Mouse (Mus musculus) T-helper 1 cell (primary cell): ENCODE data around the gene Ndufab1.
"Not testable (repeated sequence)": the region's sequence is repeated elsewhere in the genome, so short reads cannot be mapped to it uniquely, and the experiment has no call there.

Experiments
- in situ Hi-C: fragments of 300-600 bp; cut with MboI, MseI; formaldehyde crosslinking; loops from one replicate; pipeline ENCODE4 v1.15.1; 2025; ENCODE audit warnings: high pct_unique_total_duplicates

Gene Ndufab1

GRCm38 (mm10) chr7:122101747-122102244, at the start of gene Ndufab1:
TSS of gene Ndufab1 (minus strand) at chr7:122101886.
- in situ Hi-C loops = no loop called here

GRCm38 (mm10) chr7:122140991-122141390, 39.3 kb upstream of the Ndufab1 start:
- in situ Hi-C loops = no loop called here

- in situ Hi-C loops = no loop called here
Measured at GRCm38 (mm10) chr7:122138190-122138589, 36.5 kb upstream of the Ndufab1 start.

- in situ Hi-C loops = no loop called here
Measured at GRCm38 (mm10) chr7:122137071-122137470, 35.4 kb upstream of the Ndufab1 start.

- in situ Hi-C loops = no loop called here
Measured at GRCm38 (mm10) chr7:122135070-122135469, 33.4 kb upstream of the Ndufab1 start.

- in situ Hi-C loops = no loop called here
Measured at GRCm38 (mm10) chr7:122133338-122133625, 31.6 kb upstream of the Ndufab1 start.

- in situ Hi-C loops = no loop called here
Measured at GRCm38 (mm10) chr7:122132497-122133337, 31.0 kb upstream of the Ndufab1 start, which contains the start of the genes Palb2 and Dctn5. TSS of gene Palb2 (minus strand) at chr7:122132985. TSS of gene Dctn5 (plus strand) at chr7:122133041.

- in situ Hi-C loops = no loop called here
Measured at GRCm38 (mm10) chr7:122131834-122132233, 30.1 kb upstream of the Ndufab1 start.

GRCm38 (mm10) chr7:122126946-122127345, 25.3 kb upstream of the Ndufab1 start:
- in situ Hi-C loops = no loop called here

- in situ Hi-C loops = no loop called here
Measured at GRCm38 (mm10) chr7:122125636-122126035, 23.9 kb upstream of the Ndufab1 start.

- in situ Hi-C loops = no loop called here
Measured at GRCm38 (mm10) chr7:122123518-122123917, 21.8 kb upstream of the Ndufab1 start.

- in situ Hi-C loops = no loop called here
Measured at GRCm38 (mm10) chr7:122108206-122108605, 6.5 kb upstream of the Ndufab1 start.

- in situ Hi-C loops = not testable (repeated sequence)
Measured at GRCm38 (mm10) chr7:122101014-122101746, 506 bp downstream of the Ndufab1 start.

GRCm38 (mm10) chr7:122099222-122099621, 2.5 kb downstream of the Ndufab1 start:
- in situ Hi-C loops = no loop called here

GRCm38 (mm10) chr7:122098009-122098408, 3.7 kb downstream of the Ndufab1 start:
- in situ Hi-C loops = no loop called here

- in situ Hi-C loops = no loop called here
Measured at GRCm38 (mm10) chr7:122094564-122095330, 6.9 kb downstream of the Ndufab1 start.

- in situ Hi-C loops = no loop called here
Measured at GRCm38 (mm10) chr7:122087195-122087982, 14.3 kb downstream of the Ndufab1 start.

- in situ Hi-C loops = no loop called here
Measured at GRCm38 (mm10) chr7:122081071-122081470, 20.6 kb downstream of the Ndufab1 start.

GRCm38 (mm10) chr7:122079798-122080554, 21.7 kb downstream of the Ndufab1 start:
- in situ Hi-C loops = no loop called here

GRCm38 (mm10) chr7:122074374-122074773, 27.3 kb downstream of the Ndufab1 start:
- in situ Hi-C loops = loop anchor here (5.0 kb wide), 1 partner anchor 83 kb away; the partner anchor contains the start of gene Plk1
